Mouse (Mus musculus): Measurements from ENCODE around the gene Filip1.

DNA sequence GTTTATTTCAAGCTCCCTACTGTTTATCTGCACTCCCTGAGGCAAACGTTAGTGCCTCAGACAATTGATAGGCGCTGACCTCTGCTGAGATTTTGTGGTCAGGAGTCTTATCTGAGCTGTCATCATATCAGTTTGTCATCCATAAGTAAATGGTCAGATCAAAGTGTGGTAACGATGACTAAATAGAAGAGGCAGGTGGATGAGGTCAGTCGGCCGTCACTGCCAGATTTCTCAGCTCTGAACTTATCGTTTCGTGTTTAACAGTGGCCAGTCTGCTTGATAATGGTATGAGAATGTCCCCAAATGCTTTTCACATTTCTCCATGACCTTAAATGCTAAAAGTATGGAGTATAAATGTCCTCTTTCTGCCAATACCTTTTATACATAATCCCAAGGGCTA, 132.6 kb downstream of the Filip1 start:
- TF ChIP-seq CTCF (conservative IDR thresholded peaks at IDR 0.05 in 1 of 2, IDR thresholded peaks at IDR 0.05 in 1 of 2; ENCODE audit: low read depth in 2 of 2, low read length in 2 of 2) = no peak
- TF ChIP-seq CHD1 (IDR thresholded peaks at IDR 0.05; ENCODE audit: low read depth, low read length) = no peak
- no peak for TF ChIP-seq JUND (conservative IDR thresholded peaks at IDR 0.05; ENCODE audit: low read depth, low read length)
- TF ChIP-seq ELF1 (IDR thresholded peaks at IDR 0.05; ENCODE audit: low read depth, low read length) = no peak
- TF ChIP-seq POLR2A (IDR thresholded peaks at IDR 0.05; ENCODE audit: low read depth, low read length) = no peak
- no peak for TF ChIP-seq EP300 (IDR thresholded peaks at IDR 0.05; ENCODE audit: low read length)
- no peak for TF ChIP-seq SIN3A (IDR thresholded peaks at IDR 0.05; ENCODE audit: low read length)
- TF ChIP-seq ETS1 (conservative IDR thresholded peaks at IDR 0.05; ENCODE audit: low read depth, low read length) = no peak

All from CH12.LX (cell line).